Mouse (Mus musculus): Measurements from ENCODE around the gene Gm20920.
"Not testable (repeated sequence)": the region's sequence is repeated elsewhere in the genome, so short reads cannot be mapped to it uniquely, and the experiment has no call there.

Gm20920 gene

DNA sequence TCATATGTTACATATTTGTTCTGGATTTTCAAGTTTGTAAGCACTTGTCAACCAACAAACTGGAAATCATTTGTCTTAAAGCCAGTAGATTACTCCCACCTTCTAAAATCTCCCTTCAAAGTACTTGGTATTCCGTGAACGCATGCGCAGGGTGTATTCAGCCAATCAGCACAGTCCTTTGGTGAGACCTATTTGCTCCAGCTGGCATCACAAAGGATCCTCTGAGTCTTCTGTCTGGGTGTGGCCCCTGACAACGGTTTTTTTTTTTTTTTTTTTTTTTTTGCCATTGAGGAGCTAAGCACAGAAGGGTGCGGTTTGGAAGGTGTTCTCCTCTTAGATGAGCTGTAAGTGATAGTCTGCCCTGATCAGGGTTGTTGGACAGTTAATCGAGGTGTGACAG is at the start of gene Gm20920:
Gm20920 (plus strand) TSS at position 301 of the 400 bp plus-strand sequence.
- not testable (repeated sequence) for DNase-seq

Measured in right cerebral cortex, adult 18-20 months (tissue).